Mouse (Mus musculus) bone marrow macrophage, adult 2 months (primary cell): ENCODE measurements around the gene Sigirr.

Experiments used
- CTCF ChIP-seq: IDR thresholded peaks from 2 replicates; pipeline ENCODE4 v1.5.1; 2012; ENCODE audit warnings: low read depth, mild to moderate bottlenecking, low read length, moderate library complexity
- POLR2A ChIP-seq: IDR thresholded peaks from 2 replicates; pipeline ENCODE4 v1.6.1; 2012; ENCODE audit warnings: mild to moderate bottlenecking, low read depth, low read length, borderline replicate concordance

- no peak for TF ChIP-seq CTCF
- no peak for TF ChIP-seq POLR2A
Measured at GRCm38 (mm10) chr7:141077841-141078240, 22.5 kb downstream of the Sigirr start, which contains the start of gene Pkp3.
